Mouse (Mus musculus): ENCODE measurements around the gene Sgta. TPM values are rescaled to one million over a fixed set of nuclear protein-coding genes. Genes with fewer than 3 reads are reported as not detected.

Sgta gene
- total RNA-seq, 2 experiments from 2014 or later, result 220 to 229 TPM

DNA sequence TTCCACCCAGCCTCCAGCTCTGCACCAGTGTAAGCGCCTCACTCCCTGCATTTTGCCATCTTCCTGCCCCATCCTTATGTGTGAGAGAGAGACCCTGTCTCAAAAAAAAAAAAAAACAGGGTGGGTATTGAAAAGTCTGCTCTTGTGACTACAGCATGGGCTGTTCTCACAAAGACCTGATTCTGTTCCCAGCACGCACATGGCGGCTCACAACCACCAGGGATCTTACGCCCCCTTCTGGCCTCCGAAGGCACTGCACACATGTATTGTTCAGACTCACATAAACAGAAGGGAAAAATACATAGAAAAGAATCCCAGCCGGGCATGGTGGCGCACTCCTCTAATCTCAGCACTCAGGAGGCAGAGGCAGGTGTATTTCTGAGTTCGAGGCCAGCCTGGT, 37.2 kb downstream of the Sgta start:
- DNase-seq (ENCODE audit: low spot score in 2 of 2), result no peak

DNA sequence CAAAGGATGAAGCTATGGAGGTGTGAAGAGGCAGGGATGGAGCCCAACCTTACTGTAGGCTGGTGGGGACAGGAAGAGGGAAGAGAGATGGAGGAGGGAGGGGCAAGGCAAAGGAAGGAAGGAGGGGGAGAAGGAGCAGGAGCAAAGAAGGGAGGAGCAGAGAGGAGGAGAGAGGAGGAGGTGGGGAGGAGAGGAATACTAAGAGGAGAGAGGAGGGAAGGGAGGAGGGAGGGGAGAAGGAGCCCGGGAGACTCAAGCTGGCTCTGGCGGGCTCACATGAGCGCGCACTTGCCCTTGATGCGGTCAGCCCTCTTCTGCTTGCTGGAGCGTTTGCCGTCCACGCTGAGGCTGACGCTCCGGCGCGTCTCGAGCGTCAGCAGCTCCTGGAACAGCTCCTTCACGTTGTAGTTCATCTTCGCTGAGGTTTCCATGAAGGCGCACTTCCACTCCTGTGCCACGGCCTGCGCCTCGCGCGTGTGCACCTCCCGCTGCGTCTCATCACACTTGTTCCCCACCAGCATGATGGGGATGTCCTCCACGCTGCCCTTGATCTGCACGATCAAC, 38.4 kb downstream of the Sgta start:
- DNase-seq (ENCODE audit: low spot score in 2 of 2), result no peak

DNA sequence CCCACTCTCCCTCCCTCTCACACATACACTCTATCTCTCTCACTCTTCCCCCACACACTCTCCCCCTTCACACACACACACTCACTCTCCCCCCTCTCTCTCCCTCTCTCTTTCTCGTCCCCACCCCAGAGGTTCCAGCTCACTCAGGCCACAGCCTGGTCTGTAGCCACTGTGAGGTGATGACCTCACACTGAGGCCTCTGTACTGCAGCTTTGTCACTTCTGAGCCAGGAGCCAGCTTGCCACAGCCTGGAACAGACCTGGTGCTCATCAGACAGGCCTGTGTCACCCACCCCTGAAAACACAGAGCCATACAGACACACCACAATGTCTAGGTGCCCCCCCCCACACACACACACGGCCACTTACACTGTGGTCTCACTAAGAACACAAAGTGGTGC, 39.8 kb downstream of the Sgta start:
- no peak for DNase-seq (ENCODE audit: low spot score in 2 of 2)

DNA sequence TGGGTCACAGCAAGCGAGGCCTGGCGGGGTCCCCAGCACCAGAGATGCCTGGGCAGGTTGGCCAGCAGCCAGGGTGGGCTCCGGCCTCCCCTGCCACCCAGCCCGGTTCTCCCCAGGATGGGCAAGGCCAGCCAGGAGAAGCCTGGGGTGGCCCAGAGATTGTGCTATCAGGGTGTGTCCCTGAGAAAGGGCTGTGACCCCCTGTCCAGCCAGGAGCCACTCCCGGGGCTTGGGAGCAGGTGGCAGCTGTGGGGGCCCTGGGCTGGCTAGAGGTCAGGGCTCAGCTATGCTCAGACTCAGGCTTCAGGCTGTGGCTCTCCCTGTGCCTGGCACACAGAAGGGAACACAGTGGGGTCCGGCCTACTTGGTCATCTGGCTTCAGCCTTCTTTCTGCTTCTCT, 40.3 kb downstream of the Sgta start:
- DNase-seq (ENCODE audit: low spot score in 2 of 2), result no peak

DNA sequence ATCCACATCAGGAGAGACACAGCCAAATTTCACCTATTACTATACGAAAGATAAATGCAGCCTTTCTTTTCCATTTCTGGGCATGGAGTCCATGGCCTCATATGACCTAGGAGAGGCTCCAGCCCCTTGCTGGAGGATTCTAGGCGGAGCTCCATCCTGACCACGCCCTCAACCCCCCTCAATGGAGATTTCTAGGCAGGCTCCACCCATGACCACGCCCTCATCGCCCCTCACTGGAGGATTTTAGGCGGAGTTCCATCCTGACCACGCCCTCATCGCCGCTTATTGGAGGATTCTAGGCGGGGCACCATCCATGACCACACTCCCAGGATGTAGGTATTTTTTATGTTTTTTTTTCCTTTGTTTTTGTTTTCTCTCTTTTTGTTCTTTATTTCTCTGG, 41.7 kb downstream of the Sgta start:
- DNase-seq (ENCODE audit: low spot score in 2 of 2), result no peak

DNA sequence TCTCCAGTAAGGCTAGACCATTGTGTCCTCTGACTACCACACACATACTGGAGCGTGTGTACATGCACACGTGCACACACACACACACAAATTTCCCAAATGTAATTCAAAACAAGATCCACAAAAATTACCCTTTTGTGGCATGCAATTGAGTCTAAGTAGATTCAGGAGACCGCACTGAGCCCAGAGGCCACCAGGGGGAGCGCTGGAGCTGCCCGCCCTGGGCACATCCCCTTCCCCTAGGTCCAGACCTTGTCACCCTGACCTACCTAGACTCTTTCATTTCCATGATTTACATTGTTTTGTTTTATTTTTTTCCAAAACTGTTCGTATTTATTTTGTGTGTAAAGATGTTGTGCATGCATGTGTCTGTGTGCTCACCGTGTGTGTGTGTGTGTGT, 43.3 kb downstream of the Sgta start:
- peak; percentile 70 to 78 for DNase-seq (ENCODE audit: low spot score in 2 of 2)

DNA sequence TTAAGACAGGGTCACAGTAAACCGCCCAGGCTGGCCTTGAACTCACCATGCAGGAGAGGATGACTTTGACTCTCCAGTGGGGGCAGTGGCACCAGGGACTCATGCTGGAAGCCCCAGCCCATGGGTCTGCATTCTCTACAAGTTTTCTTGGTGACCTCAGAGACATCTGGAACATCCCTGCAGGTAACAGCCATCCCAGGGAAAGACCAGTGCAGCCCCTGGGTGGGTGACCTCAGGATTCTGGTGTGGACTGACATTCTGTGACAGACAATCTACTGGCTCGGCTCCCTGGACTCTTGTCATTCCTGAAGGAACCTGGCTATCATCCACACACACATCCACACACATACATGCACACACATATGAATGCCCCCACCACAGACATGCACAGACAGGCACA, 44.3 kb downstream of the Sgta start:
- DNase-seq (ENCODE audit: low spot score in 2 of 2), result no peak

DNA sequence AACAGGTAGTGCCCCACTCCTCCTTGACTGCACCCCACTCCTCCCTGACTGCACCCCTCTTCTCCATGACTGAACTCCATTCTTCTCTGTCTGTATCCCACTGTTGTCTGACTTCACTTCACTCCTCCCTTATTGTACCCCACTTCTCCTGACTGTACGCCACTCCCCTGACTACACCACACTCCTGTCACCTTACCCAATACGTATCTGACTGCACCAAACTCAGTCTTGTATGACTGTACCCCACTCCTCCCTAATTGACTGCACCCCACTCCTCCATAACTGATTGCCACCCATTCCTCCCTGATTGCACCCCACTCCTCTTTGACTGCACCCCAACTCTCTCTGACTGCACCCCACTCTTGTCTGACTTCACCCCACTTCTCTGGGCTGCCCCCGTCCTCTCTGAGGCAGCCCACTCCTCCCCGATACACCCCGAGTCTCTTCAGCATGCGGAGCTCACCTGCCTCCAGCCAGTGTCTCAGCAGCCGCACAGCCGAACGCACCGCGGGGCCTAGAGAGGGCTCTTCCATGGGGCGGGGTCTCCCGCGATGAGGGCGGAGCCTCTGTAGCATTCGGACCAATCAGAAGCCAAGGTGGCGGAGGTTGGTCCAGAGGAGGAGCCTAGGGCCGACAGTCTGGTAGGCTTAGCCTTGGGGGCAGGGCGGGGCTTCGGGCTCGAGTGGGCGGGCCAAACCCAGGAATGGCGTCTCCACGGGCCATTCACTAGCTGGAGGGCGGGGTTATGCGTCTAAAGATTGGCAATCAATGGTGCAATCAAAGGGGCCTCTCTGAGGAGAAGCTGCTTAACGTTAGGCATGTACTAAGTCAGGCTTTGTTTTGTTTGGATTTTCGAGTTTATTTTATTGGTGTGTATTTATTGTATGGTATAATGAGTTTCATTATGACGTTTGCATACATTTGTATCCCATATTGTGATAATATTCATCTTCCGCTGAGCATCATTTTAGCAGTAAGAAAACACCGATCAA, 45.3 kb downstream of the Sgta start, which contains the start of gene Gng7:
Gng7 (minus strand) TSS at position 553 of the 992 bp plus-strand sequence.
- peak; percentile 91 to 94 for DNase-seq (ENCODE audit: low spot score in 2 of 2)

DNA sequence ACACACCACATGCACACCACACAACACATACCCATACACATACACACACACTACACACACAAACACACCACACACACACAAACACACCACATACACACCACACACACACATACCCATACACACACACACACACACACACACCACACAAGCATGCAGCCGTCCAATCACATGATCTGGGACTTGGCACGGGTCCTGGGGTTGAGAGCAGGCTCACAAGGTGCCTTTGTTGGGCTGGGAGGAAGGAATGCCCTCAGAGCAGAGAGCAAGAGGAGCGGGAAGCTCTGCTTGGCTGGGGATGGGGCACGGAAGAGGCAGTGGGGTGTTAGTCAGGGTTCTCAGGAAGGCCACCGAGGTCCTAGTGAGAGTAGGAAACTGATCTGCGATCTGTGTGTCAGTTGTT, 49.1 kb downstream of the Sgta start:
- no peak for DNase-seq (ENCODE audit: low spot score in 2 of 2)

DNA sequence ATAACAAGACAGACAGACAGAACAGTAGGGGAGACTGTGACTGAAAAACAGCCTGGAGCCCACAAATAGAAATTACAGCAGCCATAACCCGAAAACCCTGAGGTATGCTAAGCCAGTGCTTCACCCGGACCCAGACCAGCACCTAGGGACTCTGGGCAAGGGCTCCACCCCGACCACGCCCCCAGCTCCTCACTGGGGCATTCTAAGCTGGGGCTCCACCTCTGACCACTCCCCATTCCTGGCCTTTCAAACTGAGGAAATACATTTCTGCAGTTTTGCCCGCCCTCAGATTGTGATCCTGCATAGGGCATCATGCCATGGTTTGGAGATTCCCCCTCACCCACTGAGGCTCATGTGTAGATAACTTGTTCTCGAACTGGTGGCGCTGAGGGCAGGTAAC, 52.7 kb downstream of the Sgta start:
- DNase-seq (ENCODE audit: low spot score in 2 of 2), result no peak

DNA sequence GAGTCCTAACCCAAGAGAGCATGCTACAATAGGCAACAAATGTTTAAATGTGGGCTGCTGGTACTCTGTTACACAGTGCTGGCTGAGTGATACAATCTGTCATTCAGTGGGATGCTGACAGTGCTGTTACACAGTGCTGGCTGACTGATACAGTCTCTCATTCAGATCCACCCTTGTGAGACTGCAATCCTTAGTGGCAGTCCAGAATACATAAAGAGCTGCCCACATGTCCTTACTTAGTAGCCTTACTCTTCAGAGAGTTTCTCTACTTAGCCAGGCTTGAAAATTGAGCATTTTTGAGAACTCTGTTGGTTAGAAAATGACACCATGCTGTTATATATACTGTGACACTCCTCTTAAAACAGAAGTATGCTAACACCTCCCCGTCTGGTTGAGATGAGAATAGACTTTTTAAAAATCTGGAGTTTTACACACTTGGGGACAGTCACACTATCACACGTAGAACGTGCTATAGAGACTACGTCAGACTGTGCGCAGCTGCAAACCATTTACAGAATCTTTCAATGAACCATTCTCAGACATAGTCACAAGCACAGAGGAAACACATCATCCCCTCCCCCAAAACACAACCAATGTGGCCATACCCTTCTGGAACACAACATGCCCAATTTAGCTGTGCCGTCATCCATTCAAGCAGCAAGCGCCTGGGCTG, 53.8 kb downstream of the Sgta start:
- DNase-seq (ENCODE audit: low spot score in 2 of 2), result no peak

DNA sequence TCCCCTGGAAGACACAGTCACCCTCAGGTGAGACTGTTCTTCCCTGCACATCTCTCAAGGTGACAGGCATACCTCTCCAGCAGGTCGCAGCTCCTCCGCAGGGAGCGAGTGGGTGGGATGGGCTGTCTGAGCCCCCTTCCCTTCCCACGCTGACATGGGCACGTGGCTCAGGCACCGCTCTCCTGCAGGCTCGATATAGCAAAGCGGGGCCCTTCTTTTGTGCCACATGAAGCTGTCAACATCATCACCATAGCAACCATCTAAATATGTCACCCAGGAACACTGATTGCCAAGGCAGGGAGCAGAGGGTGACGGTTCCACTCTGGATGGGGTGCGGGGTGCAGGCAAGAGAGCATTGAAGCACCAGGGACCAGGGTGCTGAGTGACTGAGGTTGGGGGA, 58.8 kb downstream of the Sgta start:
- no peak for DNase-seq (ENCODE audit: low spot score in 2 of 2)

DNA sequence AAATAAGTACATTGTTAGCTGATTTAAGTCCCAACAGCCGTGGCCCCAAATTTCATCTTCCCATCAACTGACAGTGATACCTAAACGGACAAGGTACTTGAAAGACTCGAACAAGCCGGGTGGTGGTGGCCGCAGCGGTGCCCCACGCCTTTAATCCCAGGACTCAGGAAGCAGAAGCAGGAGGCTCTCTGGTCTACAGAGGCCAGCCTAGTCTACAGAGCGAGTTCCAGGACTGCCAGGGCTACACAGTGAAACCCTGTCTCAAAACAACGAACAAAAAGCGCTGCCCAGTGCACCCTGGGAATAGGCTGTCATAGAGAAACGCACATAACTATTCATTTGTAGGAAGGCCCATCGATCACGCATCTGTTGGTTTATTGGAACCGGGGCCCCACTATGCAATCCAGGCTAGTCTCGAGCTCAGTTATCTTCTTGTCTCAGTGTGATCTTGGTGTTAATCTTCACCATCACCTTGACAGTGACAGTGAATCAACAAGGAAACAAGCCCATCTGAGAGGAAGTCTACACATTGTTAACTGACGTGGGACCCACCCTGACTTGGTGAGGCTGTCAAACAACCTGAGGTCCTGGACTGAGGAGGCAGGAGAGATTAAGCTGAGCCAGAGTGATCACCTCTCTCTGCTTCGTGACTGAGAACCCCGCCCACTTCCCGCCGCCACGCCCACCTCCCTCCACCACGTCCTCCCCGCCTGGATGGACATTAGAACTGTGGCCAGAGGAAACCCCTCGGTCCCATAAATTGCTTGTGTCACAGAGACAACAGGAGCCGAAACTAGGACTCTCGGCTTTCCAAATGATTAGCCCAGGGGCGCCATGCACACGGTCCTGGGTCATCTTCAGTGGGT, 59.6 kb downstream of the Sgta start:
- no peak for DNase-seq (ENCODE audit: low spot score in 2 of 2)

DNA sequence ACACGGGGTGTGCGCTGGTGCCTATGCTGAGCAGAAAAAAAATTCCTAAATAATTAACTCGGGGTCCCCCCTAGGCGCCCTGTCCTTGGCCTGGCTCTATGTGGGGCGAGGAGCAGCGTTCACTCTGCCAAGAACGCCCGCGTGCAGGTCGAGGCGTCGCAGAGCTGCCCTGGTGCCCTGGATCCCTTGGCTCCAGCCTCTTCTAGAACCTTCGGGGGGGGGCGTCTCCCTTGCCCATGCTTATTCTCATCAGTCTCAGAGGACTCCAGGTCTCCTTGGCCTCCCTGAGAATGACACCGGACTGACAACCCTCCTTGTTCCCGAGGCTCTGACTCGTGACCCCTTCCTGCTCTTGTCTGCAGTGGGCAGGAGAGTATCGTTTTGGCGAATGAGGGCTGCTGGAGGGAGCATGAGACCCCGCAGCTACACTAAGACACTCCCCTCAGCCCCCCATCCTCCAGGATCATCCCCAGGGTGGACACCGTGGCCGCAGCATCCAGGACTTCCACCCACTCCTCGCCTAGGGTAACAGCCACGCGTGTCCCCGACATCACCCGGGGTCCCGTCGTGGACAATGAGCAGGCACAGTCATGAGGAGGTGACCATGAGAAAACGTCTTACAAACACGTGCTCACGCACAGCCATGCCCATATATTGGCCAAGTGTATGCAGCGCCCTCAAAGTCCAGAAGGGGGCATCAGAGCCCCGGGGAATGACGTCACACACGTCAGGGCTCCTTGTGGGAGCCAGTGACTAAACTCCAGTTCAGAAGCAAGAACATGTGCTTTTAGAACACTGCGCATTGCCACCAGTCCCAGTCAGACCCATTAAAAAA, 60.4 kb downstream of the Sgta start:
- DNase-seq (ENCODE audit: low spot score in 2 of 2), result peak; percentile 83 to 86

DNA sequence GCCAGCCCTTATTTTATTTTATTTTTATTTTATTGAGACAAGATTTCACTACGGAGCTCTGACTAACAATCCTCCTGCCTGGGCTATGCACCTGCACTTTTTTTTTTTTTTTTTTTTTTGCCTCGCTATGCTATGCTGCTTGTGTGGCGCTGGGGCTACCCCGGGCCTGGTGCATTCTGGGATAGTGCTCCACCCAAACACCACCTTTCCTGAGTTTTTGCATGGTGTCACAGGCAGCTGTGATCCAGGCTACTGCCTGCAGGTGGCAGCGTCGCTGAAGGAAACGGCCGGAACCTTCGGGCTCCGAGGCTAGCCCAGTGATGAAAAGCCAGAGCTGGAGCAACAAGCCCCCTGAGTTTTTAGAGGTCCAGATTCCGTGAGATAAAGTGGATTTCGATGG, 61.2 kb downstream of the Sgta start:
- DNase-seq (ENCODE audit: low spot score in 2 of 2), result no peak

DNA sequence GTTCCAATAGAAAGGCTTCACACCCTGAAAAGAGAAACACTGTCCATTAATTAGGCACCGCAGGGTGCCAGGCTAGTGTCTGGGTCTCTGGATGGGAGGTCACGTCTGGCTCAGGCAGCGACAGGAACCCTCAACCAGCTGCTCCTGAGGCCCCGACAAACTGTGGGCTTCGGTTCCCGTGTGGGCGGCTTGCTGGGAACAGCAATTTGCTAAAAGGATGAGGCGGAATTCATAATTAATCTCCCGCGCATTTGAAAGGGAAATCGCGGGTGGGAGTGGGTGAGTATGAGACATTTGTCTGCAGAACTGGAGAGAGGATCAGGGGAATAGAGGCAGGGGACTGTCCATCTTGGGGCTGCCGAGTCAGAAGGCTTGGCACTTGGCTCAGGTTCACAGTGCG, 62.0 kb downstream of the Sgta start:
- DNase-seq (ENCODE audit: low spot score in 2 of 2), result no peak

DNA sequence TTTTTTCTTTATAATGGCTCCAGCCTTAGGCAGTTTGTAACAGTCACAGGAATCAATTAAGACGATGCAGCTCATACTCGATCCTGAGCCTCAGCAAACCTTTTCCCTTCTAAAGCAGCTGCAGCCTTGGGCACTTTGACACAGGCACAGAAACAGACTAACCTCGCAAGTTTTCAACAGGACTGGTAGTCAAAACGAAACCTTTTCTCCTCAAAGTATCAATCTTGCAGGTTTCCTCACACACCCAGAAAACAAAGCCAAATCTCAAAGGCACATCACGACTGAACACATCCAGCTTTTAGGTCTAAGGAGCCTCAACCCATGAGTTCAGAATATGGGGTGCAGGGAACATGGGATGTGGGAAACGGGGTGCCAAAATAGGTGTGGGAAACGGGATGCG, 62.6 kb downstream of the Sgta start:
- DNase-seq (ENCODE audit: low spot score in 2 of 2), result no peak

DNA sequence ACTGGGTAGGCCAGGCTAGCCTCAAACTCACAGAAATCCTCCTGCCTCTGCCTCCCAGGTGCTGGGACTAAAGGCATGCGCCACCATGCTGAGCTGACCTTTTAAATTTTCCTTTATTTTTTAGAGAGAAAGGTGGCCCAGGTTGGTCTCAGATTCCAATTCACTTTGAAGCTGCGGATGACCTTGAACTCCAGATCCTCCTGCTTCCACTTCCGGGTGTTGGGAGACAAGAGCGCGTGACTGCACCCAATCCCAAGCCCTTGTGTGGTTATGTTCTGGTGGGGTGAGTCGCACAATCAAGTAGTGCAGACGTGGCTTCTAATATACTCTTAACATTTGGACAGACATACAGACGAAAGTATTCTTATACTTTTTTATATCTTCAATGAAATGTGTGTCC, 63.5 kb downstream of the Sgta start:
- DNase-seq (ENCODE audit: low spot score in 2 of 2), result no peak

DNA sequence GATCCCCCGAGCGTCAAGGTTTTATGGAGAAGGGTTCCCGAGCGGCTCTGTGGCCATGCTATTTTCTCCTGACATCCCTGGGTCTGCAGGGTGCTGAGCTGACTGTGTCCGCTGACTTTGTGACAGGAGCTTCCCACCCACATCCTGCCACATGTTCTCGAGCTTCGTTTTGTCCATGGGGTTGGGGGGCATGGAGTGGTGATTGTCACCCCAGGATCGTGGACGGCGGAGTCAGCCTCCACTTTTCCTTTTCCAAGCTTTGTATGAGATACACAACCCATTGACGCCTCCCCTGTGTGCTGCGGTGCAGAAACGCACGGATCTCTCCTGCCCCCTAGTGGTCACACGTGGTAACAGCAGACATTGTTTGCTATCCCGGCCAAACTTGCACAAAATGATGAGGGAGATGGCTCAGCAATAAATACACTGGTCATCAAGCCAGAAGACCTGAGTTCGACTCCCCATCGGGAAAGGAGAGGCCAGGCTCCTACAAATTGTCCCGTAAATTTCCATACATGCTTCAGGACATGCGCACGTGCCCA, 64.8 kb downstream of the Sgta start:
- peak; percentile 79 to 80 for DNase-seq (ENCODE audit: low spot score in 2 of 2)

DNA sequence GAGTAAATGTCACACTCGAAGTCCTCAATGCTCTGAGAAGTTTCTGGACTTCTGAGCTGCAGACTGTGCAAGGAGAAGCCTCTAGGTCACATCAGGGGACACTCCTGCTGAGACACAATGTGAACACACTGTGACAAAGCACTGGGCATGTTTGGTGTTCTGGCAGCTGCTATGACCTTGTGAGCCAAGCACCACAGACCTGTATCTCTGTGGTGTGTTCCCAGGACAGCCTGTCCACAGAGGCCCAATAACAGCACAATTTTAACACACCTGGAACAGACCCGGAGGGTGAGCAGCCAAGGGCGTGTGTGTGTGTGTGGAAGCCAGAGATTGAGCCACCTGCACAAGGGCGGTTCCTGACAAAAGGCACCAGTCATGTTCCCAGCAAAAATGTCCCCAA, 65.4 kb downstream of the Sgta start:
- no peak for DNase-seq (ENCODE audit: low spot score in 2 of 2)
